Mouse (Mus musculus) midbrain, postnatal 0 days (tissue): Measurements from ENCODE around the gene Grip1. TPM values are rescaled to one million over a fixed set of nuclear protein-coding genes. Genes with fewer than 3 reads are reported as not detected.

Experiments used
- ATAC-seq: fragments of 200-750 bp; cut with Nextera tagmentation; 2 replicates; pipeline ENCODE4 v1.8.0; 2017; ENCODE audit warnings: moderate number of reproducible peaks, mild to moderate bottlenecking, moderate TSS enrichment, moderate library complexity; ENCODE audit not compliant: low FRiP score
- DNase-seq: peaks from one replicate; pipeline ENCODE4 v3.0.0-alpha.2; 2015; ENCODE audit warnings: low spot score
- H3K27ac ChIP-seq: fragments of 300-500 bp; sonication (generic); 2 replicates; pipeline ENCODE4 v1.5.1; 2014; ENCODE audit warnings: low read depth, mild to moderate bottlenecking, low read length, mixed read lengths
- H3K27me3 ChIP-seq: fragments of 300-500 bp; sonication (generic); 2 replicates; pipeline ENCODE4 v1.6.1; 2014; ENCODE audit warnings: low read length, control low read depth, mixed read lengths; ENCODE audit not compliant: insufficient read depth
- H3K36me3 ChIP-seq: fragments of 300-500 bp; sonication (generic); 2 replicates; pipeline ENCODE4 v1.6.1; 2014; ENCODE audit warnings: low read length, control low read depth, mixed read lengths; ENCODE audit not compliant: insufficient read depth
- H3K4me1 ChIP-seq: fragments of 300-500 bp; sonication (generic); 2 replicates; pipeline ENCODE4 v1.6.1; 2014; ENCODE audit warnings: mild to moderate bottlenecking, control low read depth, antibody characterized with exemption, low read length, mixed read lengths; ENCODE audit not compliant: insufficient read depth
- H3K4me2 ChIP-seq: fragments of 300-500 bp; sonication (generic); 2 replicates; pipeline ENCODE4 v1.6.1; 2014; ENCODE audit warnings: low read depth, mild to moderate bottlenecking, low read length, mixed read lengths; ENCODE audit not compliant: poor library complexity, severe bottlenecking
- H3K4me3 ChIP-seq: fragments of 300-500 bp; sonication (generic); 2 replicates; pipeline ENCODE4 v1.5.1; 2014; ENCODE audit warnings: low read depth, mild to moderate bottlenecking, low read length, moderate library complexity
- H3K9ac ChIP-seq: fragments of 300-500 bp; sonication (generic); replicated peaks from 2 replicates; pipeline ENCODE4 v1.6.1; 2014; ENCODE audit warnings: mild to moderate bottlenecking, low read length, moderate library complexity, mixed read lengths; ENCODE audit not compliant: poor library complexity, severe bottlenecking
- H3K9me3 ChIP-seq: fragments of 300-500 bp; sonication (generic); 2 replicates; pipeline ENCODE4 v1.6.1; 2016; ENCODE audit warnings: low read length, control low read depth
- CTCF ChIP-seq: IDR thresholded peaks from 2 replicates; pipeline ENCODE4 v1.5.1; 2016; ENCODE audit warnings: antibody characterized with exemption, mild to moderate bottlenecking
- WGBS: fragments of 180-500 bp; shearing (Covaris S2); extraction: QIAGEN DNeasy Blood & Tissue Kit; methylation state at CpG from one replicate; pipeline ENCODE4 v1.1.7; 2014; 5-methylcytosine and 5-hydroxymethylcytosine counted together
- polyA plus RNA-seq: library from polyadenylated mRNA; unstranded; fragments of >200 nt; fragmentation: Nextera tagmentation; extraction: Ambion mirVana; gene quantifications from 2 replicates; pipeline ENCODE4 v1.2.1, GENCODE M21; 2015
- total RNA-seq: library from RNA; depleted of rRNA; stranded (reverse); fragments of >200 nt; gene quantifications from 2 replicates; pipeline ENCODE4 v1.2.3, GENCODE M21; 2014

The Grip1 gene
- total and polyA plus RNA-seq, 2 experiments from 2014 or later: 14.6 to 35.4 TPM

- Histone ChIP-seq H3K27ac (no peak overlapping the region), H3K4me1 (no peaks in the 10 kb centered on the region), H3K27me3 (no peaks in the 10 kb centered on the region), H3K9me3 (no peaks in the 10 kb centered on the region), H3K36me3 (no peaks in the 10 kb centered on the region), H3K4me2 (no peak overlapping the region), H3K4me3 (no peak overlapping the region), H3K9ac (no peak overlapping the region)
- 96% methylated on average over 1 of the region's 1 CpGs for WGBS
- DNase-seq (no peak), ATAC-seq (no peak)
- no peak for TF ChIP-seq CTCF
Measured at GRCm38 (mm10) chr10:119575780-119576179, 122.2 kb downstream of the Grip1 start.

GRCm38 (mm10) chr10:119580024-119580423, 126.4 kb downstream of the Grip1 start:
- Histone ChIP-seq H3K36me3 (no peaks in the 10 kb centered on the region), H3K27me3 (no peaks in the 10 kb centered on the region), H3K9ac (no peak overlapping the region), H3K9me3 (no peaks in the 10 kb centered on the region), H3K4me1 (no peaks in the 10 kb centered on the region), H3K4me2 (no peak overlapping the region), H3K4me3 (no peak overlapping the region), H3K27ac (no peak overlapping the region)
- WGBS: 72% methylated on average over 4 of the region's 4 CpGs
- ATAC-seq: no peak
- DNase-seq: no peak
- TF ChIP-seq CTCF: no peak

GRCm38 (mm10) chr10:119584666-119585065, 131.0 kb downstream of the Grip1 start:
- Histone ChIP-seq H3K9me3 (no peaks in the 10 kb centered on the region), H3K36me3 (no peaks in the 10 kb centered on the region), H3K4me3 (no peak overlapping the region), H3K27ac (no peak overlapping the region), H3K27me3 (no peaks in the 10 kb centered on the region), H3K9ac (no peak overlapping the region), H3K4me2 (no peak overlapping the region), H3K4me1 (no peaks in the 10 kb centered on the region)
- WGBS: 90% methylated on average over 6 of the region's 6 CpGs
- DNase-seq (no peak), ATAC-seq (no peak)
- TF ChIP-seq CTCF: no peak

- Histone ChIP-seq H3K27me3 (no peaks in the 10 kb centered on the region), H3K9ac (no peak overlapping the region), H3K9me3 (no peaks in the 10 kb centered on the region), H3K36me3 (no peaks in the 10 kb centered on the region), H3K4me1 (no peaks in the 10 kb centered on the region), H3K4me3 (no peak overlapping the region), H3K27ac (no peak overlapping the region), H3K4me2 (no peak overlapping the region)
- TF ChIP-seq CTCF: no peak
- WGBS: 86% methylated on average over 3 of the region's 3 CpGs
- ATAC-seq (no peak), DNase-seq (no peak)
Measured at GRCm38 (mm10) chr10:119586976-119587375, 133.3 kb downstream of the Grip1 start.

- H3K9me3 ChIP-seq: no peaks in the 10 kb centered on the region
- ATAC-seq (no peak), DNase-seq (no peak)
- WGBS: 86% methylated on average over 5 of the region's 5 CpGs
- H3K36me3 ChIP-seq: no peaks in the 10 kb centered on the region
- no peak for TF ChIP-seq CTCF
- no peak overlapping the region for H3K27ac ChIP-seq
- H3K9ac ChIP-seq: no peak overlapping the region
- no peaks in the 10 kb centered on the region for H3K27me3 ChIP-seq
- no peak overlapping the region for H3K4me2 ChIP-seq
- no peaks in the 10 kb centered on the region for H3K4me1 ChIP-seq
- no peak overlapping the region for H3K4me3 ChIP-seq
Measured at GRCm38 (mm10) chr10:119596822-119597221, 143.2 kb downstream of the Grip1 start.

- Histone ChIP-seq H3K9ac (no peak overlapping the region), H3K27ac (no peak overlapping the region), H3K4me2 (no peak overlapping the region), H3K4me3 (no peak overlapping the region), H3K27me3 (no peaks in the 10 kb centered on the region), H3K4me1 (no peaks in the 10 kb centered on the region), H3K36me3 (no peaks in the 10 kb centered on the region), H3K9me3 (no peaks in the 10 kb centered on the region)
- TF ChIP-seq CTCF: no peak
- DNase-seq (no peak), ATAC-seq (no peak)
- WGBS: 92% methylated on average over 6 of the region's 6 CpGs
Measured at GRCm38 (mm10) chr10:119607501-119607900, 153.9 kb downstream of the Grip1 start.
